Mouse (Mus musculus) adrenal gland, adult 2 months (tissue): Measurements from ENCODE around the gene Olfr49. TPM values are rescaled to one million over a fixed set of nuclear protein-coding genes. Genes with fewer than 3 reads are reported as not detected.

Experiments
- DNase-seq: peaks from one replicate; pipeline ENCODE4 v3.0.0; 2021
- polyA plus RNA-seq: library from polyadenylated mRNA; depleted of rRNA; stranded (reverse); fragments of >200 nt; gene quantifications from 2 replicates; pipeline ENCODE4 v1.2.3, GENCODE M21; 2012
- total RNA-seq, 2 experiments: library from RNA; stranded (reverse); gene quantifications; 2 replicates each; pipeline ENCODE4 v1.2.3; 2021

Olfr49 gene
- total and polyA plus RNA-seq, 3 experiments, result not detected

GRCm38 (mm10) chr14:54261386-54261785 lies 23.4 kb downstream of the Olfr49 start:
- DNase-seq, result no peak

- peak; percentile 80 for DNase-seq
These were observed 24.5 kb downstream of the Olfr49 start for GRCm38 (mm10) chr14:54260196-54260595.

- no peak for DNase-seq
These were observed 25.0 kb downstream of the Olfr49 start for GRCm38 (mm10) chr14:54259722-54260085.

- DNase-seq, result peak; percentile 99
These were observed 25.6 kb downstream of the Olfr49 start for GRCm38 (mm10) chr14:54259003-54259721.

- DNase-seq, result peak; percentile 10
These were observed 26.5 kb downstream of the Olfr49 start for GRCm38 (mm10) chr14:54258131-54258670.

- peak; percentile 1 for DNase-seq
These were observed 30.0 kb downstream of the Olfr49 start for GRCm38 (mm10) chr14:54254670-54255202.

- DNase-seq, result peak; percentile 99
These were observed 30.9 kb downstream of the Olfr49 start, which contains the start of the genes Dad1 and Abhd4 for GRCm38 (mm10) chr14:54253741-54254291. Gene Dad1 (minus strand): TSS chr14:54254104. Gene Abhd4 (plus strand): TSS chr14:54254188.

- DNase-seq, result no peak
These were observed 34.6 kb downstream of the Olfr49 start for GRCm38 (mm10) chr14:54250122-54250521.

- DNase-seq, result peak; percentile 75
These were observed 35.4 kb downstream of the Olfr49 start for GRCm38 (mm10) chr14:54249326-54249725.

- no peak for DNase-seq
These were observed 38.5 kb downstream of the Olfr49 start for GRCm38 (mm10) chr14:54246232-54246631.

GRCm38 (mm10) chr14:54244183-54244582 lies 40.6 kb downstream of the Olfr49 start:
- DNase-seq, result peak; percentile 56

GRCm38 (mm10) chr14:54240542-54240941 lies 44.2 kb downstream of the Olfr49 start:
- peak; percentile 69 for DNase-seq

- DNase-seq, result peak; percentile 89
These were observed 45.6 kb downstream of the Olfr49 start for GRCm38 (mm10) chr14:54239002-54239736.

- peak; percentile 78 for DNase-seq
These were observed 47.9 kb downstream of the Olfr49 start for GRCm38 (mm10) chr14:54236881-54237280.

- DNase-seq, result peak; percentile 83
These were observed 48.8 kb downstream of the Olfr49 start for GRCm38 (mm10) chr14:54235825-54236540.

GRCm38 (mm10) chr14:54234231-54235040 lies 50.3 kb downstream of the Olfr49 start:
- DNase-seq, result no peak

- DNase-seq, result no peak
These were observed 51.1 kb downstream of the Olfr49 start for GRCm38 (mm10) chr14:54233559-54234143.

- DNase-seq, result peak; percentile 45
These were observed 51.8 kb downstream of the Olfr49 start for GRCm38 (mm10) chr14:54232811-54233558.

- no peak for DNase-seq
These were observed 52.6 kb downstream of the Olfr49 start for GRCm38 (mm10) chr14:54232143-54232542.
